In genomic region chr2:77183646-77184045, GRCm38 (mm10) we compare ENCODE assay signal across 21 mouse cellular contexts. TPM values are rescaled to one million over a fixed set of nuclear protein-coding genes. Genes with fewer than 3 reads are reported as not detected.
DNase-seq lines count a peak whose midpoint lies in the region; ATAC-seq and TF ChIP-seq lines count a peak whose summit lies in the region.
"Had no signal": no experiment of that assay in that cellular context is flagged by ENCODE, and none has a peak within 500 bp of the region (broad histone marks: within the 10 kb centered on the region; RNA-seq: fewer than 3 reads in every experiment).

No protein-coding gene starts in this region.

- no peak for DNase-seq in heart, adult 9 months (ENCODE audit: low spot score in 2 of 2)
- DNase-seq in embryo, embryonic 10.5 days (ENCODE audit: low spot score), result no peak
- DNase-seq: cerebellum, adult 8-10 months; gastrocnemius, postnatal 36 days; kidney, adult 2 months; kidney, postnatal 10 days; left cerebral cortex, postnatal 4 days; liver; right cerebral cortex, postnatal 14 days; spleen, adult 18-20 months had no signal

- 67% methylated on average over 2 of the region's 2 CpGs for WGBS in heart, embryonic 14.5 days
- WGBS in intestine, embryonic 15.5 days, result 54% methylated on average over 2 of the region's 2 CpGs
- 66% methylated on average over 2 of the region's 2 CpGs for WGBS in intestine, embryonic 16.5 days
- WGBS in stomach, embryonic 15.5 days, result 58% methylated on average over 2 of the region's 2 CpGs

- no peak for ATAC-seq in heart, embryonic 14.5 days (ENCODE audit: insufficient number of reproducible peaks, insufficient read depth, low FRiP score, low read depth)
- ATAC-seq in intestine, embryonic 15.5 days, result peak; percentile 34; the same call in 1 of the 2 replicates
- no peak for ATAC-seq in intestine, embryonic 16.5 days
- ATAC-seq in stomach, embryonic 15.5 days (ENCODE audit: insufficient read depth, low FRiP score, low read depth), result no peak
- ATAC-seq: lung, postnatal 0 days had no signal

- H3K36me3 ChIP-seq in heart, embryonic 14.5 days (ENCODE audit: control insufficient read depth, insufficient read depth, low read length), result peaks cover 9% of the 10 kb centered on the region; the same call in 1 of the 2 replicates
- H3K36me3 ChIP-seq in intestine, embryonic 15.5 days, result 0 out of 2 replicates have a peak, but pooled peaks cover 3% of the 10 kb centered on the region
- H3K36me3 ChIP-seq in intestine, embryonic 16.5 days (ENCODE audit: control insufficient read depth, insufficient read depth, low read length), result no peaks in the 10 kb centered on the region
- H3K36me3 ChIP-seq in stomach, embryonic 15.5 days, result no peaks in the 10 kb centered on the region

- H3K27ac ChIP-seq in heart, embryonic 14.5 days (replicated peaks in 1 of 2; ENCODE audit: control insufficient read depth in 1 of 2, insufficient read depth in 1 of 2, low read depth in 2 of 2, low read length in 2 of 2), result peak overlapping the region; percentile 54 to 97
- no peak overlapping the region for H3K27ac ChIP-seq in intestine, embryonic 15.5 days
- H3K27ac ChIP-seq in intestine, embryonic 16.5 days (ENCODE audit: low read length), result no peak overlapping the region
- H3K27ac ChIP-seq in embryonic fibroblast, embryonic 13.5 days (ENCODE audit: insufficient read depth, low read length), result peak overlapping the region; percentile 84
- H3K27ac ChIP-seq in stomach, embryonic 15.5 days, result 0 out of 2 replicates have a peak overlapping the region, but pooled peaks have one; percentile 48
- H3K27ac ChIP-seq: forebrain, embryonic 13.5 days; hindbrain, embryonic 15.5 days; layer of hippocampus, adult 2 months; midbrain, embryonic 12.5 days had no signal

- 0 out of 2 replicates have a peak overlapping the region, but pooled peaks have one; percentile 13 for H3K9ac ChIP-seq in heart, embryonic 14.5 days (ENCODE audit: low read length)
- H3K9ac ChIP-seq in intestine, embryonic 15.5 days, result no peak overlapping the region
- no peak overlapping the region for H3K9ac ChIP-seq in intestine, embryonic 16.5 days (ENCODE audit: low read depth, low read length)
- H3K9ac ChIP-seq in stomach, embryonic 15.5 days, result no peak overlapping the region
- H3K9ac ChIP-seq: forebrain, embryonic 13.5 days; hindbrain, embryonic 15.5 days; midbrain, embryonic 12.5 days had no signal

- TF ChIP-seq POLR2A in embryonic fibroblast, embryonic 13.5 days (IDR thresholded peaks at IDR 0.05; ENCODE audit: low read depth, low read length), result no peak

- no peak overlapping the region for H3K4me3 ChIP-seq in heart, embryonic 14.5 days (ENCODE audit: control insufficient read depth in 1 of 2, insufficient read depth in 1 of 2, low read depth in 1 of 2, low read length in 2 of 2)
- H3K4me3 ChIP-seq in intestine, embryonic 15.5 days (replicated peaks), result no peak overlapping the region
- H3K4me3 ChIP-seq in intestine, embryonic 16.5 days (ENCODE audit: low read length), result no peak overlapping the region
- H3K4me3 ChIP-seq in embryonic fibroblast, embryonic 13.5 days (ENCODE audit: insufficient read depth, low read length), result no peak overlapping the region
- H3K4me3 ChIP-seq in stomach, embryonic 15.5 days (replicated peaks), result no peak overlapping the region
- H3K4me3 ChIP-seq: erythroblast, embryonic 14.5 days; forebrain, embryonic 13.5 days; hindbrain, embryonic 15.5 days; layer of hippocampus, adult 2 months; midbrain, embryonic 12.5 days had no signal

- H3K27me3 ChIP-seq in heart, embryonic 14.5 days (ENCODE audit: control insufficient read depth, insufficient read depth, low read length), result no peaks in the 10 kb centered on the region
- H3K27me3 ChIP-seq in intestine, embryonic 15.5 days (replicated peaks), result no peaks in the 10 kb centered on the region
- no peaks in the 10 kb centered on the region for H3K27me3 ChIP-seq in intestine, embryonic 16.5 days (replicated peaks; ENCODE audit: control insufficient read depth, insufficient read depth, low read length)
- H3K27me3 ChIP-seq in stomach, embryonic 15.5 days (replicated peaks), result no peaks in the 10 kb centered on the region
- H3K27me3 ChIP-seq: forebrain, embryonic 13.5 days; hindbrain, embryonic 15.5 days; midbrain, embryonic 12.5 days had no signal

- TF ChIP-seq CTCF in embryonic fibroblast, embryonic 13.5 days (IDR thresholded peaks at IDR 0.05; ENCODE audit: borderline replicate concordance, insufficient read depth, low read length), result no peak

- H3K9me3 ChIP-seq in heart, embryonic 14.5 days (ENCODE audit: control insufficient read depth, low read length), result no peaks in the 10 kb centered on the region
- H3K9me3 ChIP-seq in intestine, embryonic 15.5 days, result no peaks in the 10 kb centered on the region
- H3K9me3 ChIP-seq in intestine, embryonic 16.5 days (ENCODE audit: control insufficient read depth, low read length), result no peaks in the 10 kb centered on the region
- H3K9me3 ChIP-seq in stomach, embryonic 15.5 days, result no peaks in the 10 kb centered on the region
- H3K9me3 ChIP-seq: forebrain, embryonic 13.5 days; hindbrain, embryonic 15.5 days; midbrain, embryonic 12.5 days had no signal

- H3K4me1 ChIP-seq in heart, embryonic 14.5 days (ENCODE audit: control insufficient read depth in 2 of 2, insufficient read depth in 2 of 2, low read length in 2 of 2), result peaks cover 14 to 35% of the 10 kb centered on the region in 2 experiments
- no peaks in the 10 kb centered on the region; the same call in 1 of the 2 replicates for H3K4me1 ChIP-seq in intestine, embryonic 15.5 days (replicated peaks)
- peaks cover 9% of the 10 kb centered on the region; the same call in 1 of the 2 replicates for H3K4me1 ChIP-seq in intestine, embryonic 16.5 days (ENCODE audit: control insufficient read depth, insufficient read depth, low read length)
- H3K4me1 ChIP-seq in embryonic fibroblast, embryonic 13.5 days (ENCODE audit: control insufficient read depth, insufficient read depth, low read length), result peaks cover 15% of the 10 kb centered on the region
- H3K4me1 ChIP-seq in stomach, embryonic 15.5 days, result peaks cover 9% of the 10 kb centered on the region; the same call in 1 of the 2 replicates
- H3K4me1 ChIP-seq: forebrain, embryonic 13.5 days; hindbrain, embryonic 15.5 days; midbrain, embryonic 12.5 days had no signal

- no peak overlapping the region for H3K4me2 ChIP-seq in heart, embryonic 14.5 days (ENCODE audit: low read length)
- H3K4me2 ChIP-seq in intestine, embryonic 15.5 days (replicated peaks), result no peak overlapping the region
- no peak overlapping the region for H3K4me2 ChIP-seq in intestine, embryonic 16.5 days (ENCODE audit: low read depth, low read length)
- H3K4me2 ChIP-seq in stomach, embryonic 15.5 days, result no peak overlapping the region
- H3K4me2 ChIP-seq: forebrain, embryonic 13.5 days; hindbrain, embryonic 15.5 days; midbrain, embryonic 12.5 days had no signal

RNA-seq across cellular contexts. Expression of gene Ccdc141, which starts 13.2 kb away (rescaled TPM):
- polyA plus RNA-seq in heart, embryonic 14.5 days (2014; fragmentation: Nextera tagmentation; extraction: Ambion mirVana), result 189 and 213 TPM in 2 replicates
- 5.6 and 7.1 TPM in 2 replicates for polyA plus RNA-seq in intestine, embryonic 15.5 days (2015; fragmentation: Nextera tagmentation; extraction: Ambion mirVana)
- polyA plus RNA-seq in intestine, embryonic 16.5 days (2015; fragmentation: Nextera tagmentation; extraction: Ambion mirVana), result 3.7 and 4.4 TPM in 2 replicates
- 11.2 and 16.3 TPM in 2 replicates for polyA plus RNA-seq in embryonic fibroblast, embryonic 13.5 days (2011; ENCODE audit: insufficient read length, low read depth, missing spikeins)
- 8.5 and 9.6 TPM in 2 replicates for polyA plus RNA-seq in stomach, embryonic 15.5 days (2015; fragmentation: Nextera tagmentation; extraction: Ambion mirVana)

Comparison
In these comparisons a context has a peak if more than half of its experiments do, and no peak if none do; other contexts are left out.
1. H3K27ac ChIP-seq: peak in heart, embryonic 14.5 days (2 of 2), embryonic fibroblast, embryonic 13.5 days (single experiment) and stomach, embryonic 15.5 days (single experiment); none in intestine, embryonic 15.5 days (single experiment) and intestine, embryonic 16.5 days (single experiment).
2. RNA of gene Ccdc141, which starts 13.2 kb away (polyA plus RNA-seq): 189 to 213 TPM in heart, embryonic 14.5 days; 11.2 to 16.3 TPM in embryonic fibroblast, embryonic 13.5 days, 8.5 to 9.6 TPM in stomach, embryonic 15.5 days, 5.6 to 7.1 TPM in intestine, embryonic 15.5 days and 3.7 to 4.4 TPM in intestine, embryonic 16.5 days; every median in the first group is over 10 times any median in the second.